Mouse (Mus musculus): Measurements from ENCODE around the gene Ddx3x.
"Not testable (repeated sequence)": the region's sequence is repeated elsewhere in the genome, so short reads cannot be mapped to it uniquely, and the experiment has no call there.

Gene Ddx3x

GRCm38 (mm10) chrX:13281329-13282088, 739 bp downstream of the Ddx3x start:
- DNase-seq (ENCODE audit: low spot score), result peak; percentile 78

GRCm38 (mm10) chrX:13282089-13282850, 1.5 kb downstream of the Ddx3x start:
- no peak for DNase-seq (ENCODE audit: low spot score)

DNA sequence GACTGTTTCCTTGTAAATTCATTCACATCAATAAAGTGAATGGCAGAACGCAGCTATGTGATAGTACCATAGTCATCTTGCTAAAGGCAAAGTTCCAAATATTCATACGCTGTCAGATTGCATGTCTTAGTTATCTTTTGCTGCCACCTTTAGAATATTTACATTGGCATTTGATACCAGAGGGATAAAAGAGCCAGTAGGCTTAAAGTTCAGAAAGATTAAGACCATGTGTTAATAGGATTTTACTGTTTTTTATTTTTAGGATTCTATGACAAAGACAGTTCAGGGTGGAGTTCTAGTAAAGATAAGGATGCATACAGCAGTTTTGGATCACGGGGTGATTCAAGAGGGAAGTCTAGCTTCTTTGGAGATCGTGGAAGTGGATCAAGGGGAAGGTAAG, 5.0 kb downstream of the Ddx3x start:
- no peak for DNase-seq (ENCODE audit: low spot score)

GRCm38 (mm10) chrX:13294505-13295228, 13.9 kb downstream of the Ddx3x start:
- no peak for DNase-seq (ENCODE audit: low spot score)

GRCm38 (mm10) chrX:13295229-13295571, 14.4 kb downstream of the Ddx3x start:
- DNase-seq (ENCODE audit: low spot score), result no peak

DNA sequence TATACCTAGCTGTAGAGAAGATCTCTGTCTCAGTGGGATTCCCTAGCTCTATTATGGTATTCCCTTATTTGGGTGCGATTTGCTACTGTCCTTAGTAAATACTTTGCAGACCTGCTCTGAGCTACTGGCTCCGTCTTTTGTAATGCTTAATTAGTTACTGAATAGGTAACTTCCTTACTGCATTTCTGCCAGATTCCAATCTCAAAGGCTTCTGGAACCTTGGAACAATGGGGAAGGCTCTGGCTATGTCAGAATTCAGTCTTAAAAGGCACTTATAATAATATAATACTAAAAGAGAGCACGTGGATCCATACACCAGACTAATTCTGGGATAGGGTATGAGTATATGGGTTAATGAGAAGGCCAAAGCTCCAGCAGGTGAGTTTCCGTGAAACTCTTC, 15.5 kb downstream of the Ddx3x start:
- not testable (repeated sequence) for DNase-seq (ENCODE audit: low spot score)

- no peak for DNase-seq (ENCODE audit: low spot score)
Observed at GRCm38 (mm10) chrX:13306190-13306589, 25.4 kb downstream of the Ddx3x start.

GRCm38 (mm10) chrX:13311396-13311795, 30.6 kb downstream of the Ddx3x start:
- DNase-seq (ENCODE audit: low spot score), result no peak

- no peak for DNase-seq (ENCODE audit: low spot score)
Observed at GRCm38 (mm10) chrX:13329611-13330010, 48.8 kb downstream of the Ddx3x start.
